Mouse (Mus musculus): ENCODE data around the gene Tex12.

DNA sequence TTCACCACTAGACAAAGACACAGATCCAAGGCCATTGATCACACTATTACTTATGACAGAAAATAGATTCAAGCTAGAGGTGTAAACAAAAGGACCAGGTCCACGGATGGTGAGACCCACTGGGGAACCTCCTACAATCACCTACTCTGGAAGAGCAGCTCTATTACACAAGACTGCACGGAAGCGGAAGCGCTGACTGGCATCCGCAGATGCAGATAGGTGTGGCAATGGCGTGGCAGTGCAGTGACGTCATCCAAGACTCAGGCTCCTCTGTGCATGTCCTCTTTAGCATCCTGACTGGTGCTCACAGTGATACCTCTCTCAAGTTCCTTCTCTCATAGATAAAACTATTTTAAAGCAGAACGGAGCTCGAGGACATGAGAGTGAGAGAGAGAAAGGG, 31.8 kb upstream of the Tex12 start:
- TF ChIP-seq POLR2A (IDR thresholded peaks at IDR 0.05; ENCODE audit: low read depth, low read length): no peak
- no peak for TF ChIP-seq CTCF (IDR thresholded peaks at IDR 0.05; ENCODE audit: extremely low read depth, insufficient read length, insufficient replicate concordance, low read depth, low read length)

All from small intestine, adult 2 months (tissue).